Mouse (Mus musculus): Measurements from ENCODE around the gene Nlgn1.

- no peak for TF ChIP-seq CTCF (IDR thresholded peaks at IDR 0.05; ENCODE audit: insufficient read depth, low read depth, low read length)
- no peak for TF ChIP-seq POLR2A (IDR thresholded peaks at IDR 0.05; ENCODE audit: insufficient read depth, low read depth, low read length)
Observed at GRCm38 (mm10) chr3:25412003-25412402, 920.3 kb downstream of the Nlgn1 start.
